Mouse (Mus musculus): ENCODE measurements around the gene Preb. TPM values are rescaled to one million over a fixed set of nuclear protein-coding genes. Genes with fewer than 3 reads are reported as not detected.

Gene Preb
- polyA plus RNA-seq, 2 experiments = 91.1 to 259 TPM

- Histone ChIP-seq H3K27ac (replicated peaks; ENCODE audit: low read depth, low read length) (peak overlapping the region; percentile 97), H3K4me3 (replicated peaks; ENCODE audit: low read length) (no peak overlapping the region), H3K27me3 (ENCODE audit: control insufficient read depth, insufficient read depth, low read length) (no peaks in the 10 kb centered on the region), H3K9ac (ENCODE audit: low read depth, low read length, severe bottlenecking) (no peak overlapping the region), H3K4me2 (replicated peaks; ENCODE audit: low read depth, low read length, severe bottlenecking) (no peak overlapping the region), H3K36me3 (ENCODE audit: control insufficient read depth, insufficient read depth, low read length) (peaks cover 10% of the 10 kb centered on the region), H3K4me1 (ENCODE audit: control insufficient read depth, insufficient read depth, low read length) (peaks cover 66% of the 10 kb centered on the region), H3K9me3 (ENCODE audit: control insufficient read depth, low read length) (no peaks in the 10 kb centered on the region)
- no peak for DNase-seq (ENCODE audit: low spot score)
- TF ChIP-seq POLR2A (IDR thresholded peaks at IDR 0.05; ENCODE audit: borderline replicate concordance, extremely low read depth, insufficient read depth, insufficient read length) = no peak
- no peak for ATAC-seq (ENCODE audit: low FRiP score, low read depth)
Observed at GRCm38 (mm10) chr5:30910481-30910880, 49.7 kb downstream of the Preb start.

- WGBS = 76% methylated on average over 7 of the region's 7 CpGs
- H3K9ac ChIP-seq (ENCODE audit: low read depth, low read length, severe bottlenecking) = no peak overlapping the region
- TF ChIP-seq POLR2A (IDR thresholded peaks at IDR 0.05; ENCODE audit: borderline replicate concordance, extremely low read depth, insufficient read depth, insufficient read length) = no peak
- no peak for ATAC-seq (ENCODE audit: low FRiP score, low read depth)
- peaks cover 16% of the 10 kb centered on the region for H3K36me3 ChIP-seq (ENCODE audit: control insufficient read depth, insufficient read depth, low read length)
- DNase-seq (ENCODE audit: low spot score) = no peak
- H3K27ac ChIP-seq (replicated peaks; ENCODE audit: low read depth, low read length) = peak overlapping the region; percentile 91
- no peaks in the 10 kb centered on the region for H3K27me3 ChIP-seq (ENCODE audit: control insufficient read depth, insufficient read depth, low read length)
- no peak overlapping the region for H3K4me2 ChIP-seq (replicated peaks; ENCODE audit: low read depth, low read length, severe bottlenecking)
- no peaks in the 10 kb centered on the region for H3K9me3 ChIP-seq (ENCODE audit: control insufficient read depth, low read length)
- H3K4me3 ChIP-seq (replicated peaks; ENCODE audit: low read length) = no peak overlapping the region
- peaks cover 64% of the 10 kb centered on the region for H3K4me1 ChIP-seq (ENCODE audit: control insufficient read depth, insufficient read depth, low read length)
Observed at GRCm38 (mm10) chr5:30909863-30910262, 50.3 kb downstream of the Preb start.

- Histone ChIP-seq H3K4me3 (replicated peaks; ENCODE audit: low read length) (no peak overlapping the region), H3K27me3 (ENCODE audit: control insufficient read depth, insufficient read depth, low read length) (no peaks in the 10 kb centered on the region), H3K4me2 (replicated peaks; ENCODE audit: low read depth, low read length, severe bottlenecking) (peak overlapping the region; percentile 74), H3K9ac (ENCODE audit: low read depth, low read length, severe bottlenecking) (peak overlapping the region; percentile 25; the same call in 1 of the 2 replicates), H3K27ac (replicated peaks; ENCODE audit: low read depth, low read length) (peak overlapping the region; percentile 91), H3K9me3 (ENCODE audit: control insufficient read depth, low read length) (no peaks in the 10 kb centered on the region), H3K36me3 (ENCODE audit: control insufficient read depth, insufficient read depth, low read length) (peaks cover 22% of the 10 kb centered on the region), H3K4me1 (ENCODE audit: control insufficient read depth, insufficient read depth, low read length) (peaks cover 61% of the 10 kb centered on the region)
- DNase-seq (ENCODE audit: low spot score) = no peak
- WGBS = 17% methylated on average over 7 of the region's 7 CpGs
- ATAC-seq (ENCODE audit: low FRiP score, low read depth) = no peak
- TF ChIP-seq POLR2A (IDR thresholded peaks at IDR 0.05; ENCODE audit: borderline replicate concordance, extremely low read depth, insufficient read depth, insufficient read length) = no peak
Observed at GRCm38 (mm10) chr5:30909300-30909659, 50.9 kb downstream of the Preb start.

GRCm38 (mm10) chr5:30908426-30909299 is 51.5 kb downstream of the Preb start:
- 11% methylated on average over 13 of the region's 13 CpGs for WGBS
- ATAC-seq (ENCODE audit: low FRiP score, low read depth) (0 out of 2 replicates have a peak, but pooled peaks have one; percentile 4), DNase-seq (ENCODE audit: low spot score) (peak; percentile 70)
- Histone ChIP-seq H3K4me1 (ENCODE audit: control insufficient read depth, insufficient read depth, low read length) (peaks cover 61% of the 10 kb centered on the region), H3K27me3 (ENCODE audit: control insufficient read depth, insufficient read depth, low read length) (no peaks in the 10 kb centered on the region), H3K4me2 (replicated peaks; ENCODE audit: low read depth, low read length, severe bottlenecking) (peak overlapping the region; percentile 74), H3K36me3 (ENCODE audit: control insufficient read depth, insufficient read depth, low read length) (peaks cover 28% of the 10 kb centered on the region), H3K9me3 (ENCODE audit: control insufficient read depth, low read length) (no peaks in the 10 kb centered on the region), H3K4me3 (replicated peaks; ENCODE audit: low read length) (peak overlapping the region; percentile 72), H3K9ac (ENCODE audit: low read depth, low read length, severe bottlenecking) (peak overlapping the region; percentile 75), H3K27ac (replicated peaks; ENCODE audit: low read depth, low read length) (peak overlapping the region; percentile 91)
- TF ChIP-seq POLR2A (IDR thresholded peaks at IDR 0.05; ENCODE audit: borderline replicate concordance, extremely low read depth, insufficient read depth, insufficient read length) = no peak

- under 1% methylated on average over 55 of the region's 58 CpGs for WGBS
- peaks cover 56% of the 10 kb centered on the region for H3K4me1 ChIP-seq (ENCODE audit: control insufficient read depth, insufficient read depth, low read length)
Observed at GRCm38 (mm10) chr5:30907413-30908059, 52.6 kb downstream of the Preb start, which contains the start of gene Ost4. Gene Ost4 (minus strand): TSS chr5:30907788.

More at GRCm38 (mm10) chr5:30907413-30908059, 52.6 kb downstream of the Preb start, which contains the start of gene Ost4:
- Histone ChIP-seq H3K27me3 (ENCODE audit: control insufficient read depth, insufficient read depth, low read length) (no peaks in the 10 kb centered on the region), H3K4me2 (replicated peaks; ENCODE audit: low read depth, low read length, severe bottlenecking) (peak within 1 kb of the TSS; percentile 74), H3K36me3 (ENCODE audit: control insufficient read depth, insufficient read depth, low read length) (peaks cover 39% of the 10 kb centered on the region), H3K9ac (ENCODE audit: low read depth, low read length, severe bottlenecking) (peak within 1 kb of the TSS; percentile 75), H3K27ac (replicated peaks; ENCODE audit: low read depth, low read length) (peak within 1 kb of the TSS; percentile 91), H3K4me3 (replicated peaks; ENCODE audit: low read length) (peak within 1 kb of the TSS; percentile 72), H3K9me3 (ENCODE audit: control insufficient read depth, low read length) (no peaks in the 10 kb centered on the region)
- DNase-seq (ENCODE audit: low spot score) (peak; percentile 97), ATAC-seq (ENCODE audit: low FRiP score, low read depth) (peak; percentile 94)
- peak; percentile 80; the same call in 1 of the 2 replicates for TF ChIP-seq POLR2A (IDR thresholded peaks at IDR 0.05; ENCODE audit: borderline replicate concordance, extremely low read depth, insufficient read depth, insufficient read length)
